Mouse (Mus musculus): ENCODE results near the gene Shb.
"Not testable (repeated sequence)": the region's sequence is repeated elsewhere in the genome, so short reads cannot be mapped to it uniquely, and the experiment has no call there.

The Shb gene

GRCm38 (mm10) chr4:45419051-45419450, 113.2 kb downstream of the Shb start:
- DNase-seq (ENCODE audit: low spot score in 2 of 2) = no peak

- peak; percentile 32 to 44 for DNase-seq (ENCODE audit: low spot score in 2 of 2)
Observed at GRCm38 (mm10) chr4:45418229-45418950, 113.9 kb downstream of the Shb start.

- DNase-seq (ENCODE audit: low spot score in 2 of 2) = no peak
Observed at GRCm38 (mm10) chr4:45416314-45416713, 116.0 kb downstream of the Shb start.

GRCm38 (mm10) chr4:45413674-45414338, 118.5 kb downstream of the Shb start:
- no peak for DNase-seq (ENCODE audit: low spot score in 2 of 2)

GRCm38 (mm10) chr4:45412433-45413192, 119.7 kb downstream of the Shb start:
- no peak for DNase-seq (ENCODE audit: low spot score in 2 of 2)

GRCm38 (mm10) chr4:45411181-45411790, 121.0 kb downstream of the Shb start:
- DNase-seq (ENCODE audit: low spot score in 2 of 2) = no peak

GRCm38 (mm10) chr4:45409270-45409669, 123.0 kb downstream of the Shb start:
- DNase-seq (ENCODE audit: low spot score in 2 of 2) = peak; percentile 87 to 93

- peak; percentile 91 for DNase-seq (ENCODE audit: low spot score in 2 of 2)
Observed at GRCm38 (mm10) chr4:45408427-45409132, 123.7 kb downstream of the Shb start, which contains the start of gene Slc25a51. Slc25a51 (minus strand) TSS chr4:45408766.

GRCm38 (mm10) chr4:45407703-45408334, 124.5 kb downstream of the Shb start:
- peak in 1 of 2 experiments; percentile 43 for DNase-seq (ENCODE audit: low spot score in 2 of 2)

- peak in 1 of 2 experiments; percentile 38 for DNase-seq (ENCODE audit: low spot score in 2 of 2)
Observed at GRCm38 (mm10) chr4:45407001-45407702, 125.1 kb downstream of the Shb start.

GRCm38 (mm10) chr4:45406397-45406796, 125.9 kb downstream of the Shb start:
- DNase-seq (ENCODE audit: low spot score in 2 of 2) = no peak

GRCm38 (mm10) chr4:45405315-45405714, 127.0 kb downstream of the Shb start:
- DNase-seq (ENCODE audit: low spot score in 2 of 2) = no peak

- DNase-seq (ENCODE audit: low spot score in 2 of 2) = no peak
Observed at GRCm38 (mm10) chr4:45404086-45404485, 128.2 kb downstream of the Shb start.

GRCm38 (mm10) chr4:45403499-45403878, 128.8 kb downstream of the Shb start:
- DNase-seq (ENCODE audit: low spot score in 2 of 2) = no peak

GRCm38 (mm10) chr4:45402878-45403498, 129.3 kb downstream of the Shb start:
- peak; percentile 67 to 85 for DNase-seq (ENCODE audit: low spot score in 2 of 2)

- no peak for DNase-seq (ENCODE audit: low spot score in 2 of 2)
Observed at GRCm38 (mm10) chr4:45402281-45402680, 130.0 kb downstream of the Shb start.

- DNase-seq (ENCODE audit: low spot score in 2 of 2) = no peak
Observed at GRCm38 (mm10) chr4:45399421-45400210, 132.7 kb downstream of the Shb start.

GRCm38 (mm10) chr4:45398315-45398714, 134.0 kb downstream of the Shb start:
- DNase-seq (ENCODE audit: low spot score in 2 of 2) = not testable (repeated sequence)

- DNase-seq (ENCODE audit: low spot score in 2 of 2) = peak; percentile 27 to 36
Observed at GRCm38 (mm10) chr4:45396211-45396610, 136.1 kb downstream of the Shb start.

Data from spleen, postnatal 36 days (tissue).